Mouse (Mus musculus) lung, adult 2 months (tissue): ENCODE results near the gene Itga7.

Experiments used
- CTCF ChIP-seq: fragments of 200-500 bp; IDR thresholded peaks from 2 replicates; pipeline ENCODE4 v1.5.1; 2011; ENCODE audit warnings: mild to moderate bottlenecking, low read length, control low read depth; ENCODE audit not compliant: insufficient read depth
- POLR2A ChIP-seq: fragments of 200-500 bp; IDR thresholded peaks from 2 replicates; pipeline ENCODE4 v1.6.1; 2011; ENCODE audit warnings: low read depth, mild to moderate bottlenecking, control low read depth, low read length, borderline replicate concordance; ENCODE audit errors: extremely low read depth

- TF ChIP-seq CTCF, result no peak
- no peak for TF ChIP-seq POLR2A
Measured at GRCm38 (mm10) chr10:128960142-128960541, 26.5 kb downstream of the Itga7 start.
